Mouse (Mus musculus): ENCODE results near the gene Sec24c.

The Sec24c gene

GRCm38 (mm10) chr14:20733952-20734774 lies 60.1 kb downstream of the Sec24c start, which contains the start of gene Ndst2:
Ndst2 (minus strand) TSS chr14:20734562.
- DNase-seq (ENCODE audit: low spot score in 2 of 2) = peak; percentile 91

GRCm38 (mm10) chr14:20735052-20735451 lies 60.9 kb downstream of the Sec24c start:
- no peak for DNase-seq (ENCODE audit: low spot score in 2 of 2)

- no peak for DNase-seq (ENCODE audit: low spot score in 2 of 2)
Observed at GRCm38 (mm10) chr14:20735892-20736390, 61.8 kb downstream of the Sec24c start.

- DNase-seq (ENCODE audit: low spot score in 2 of 2) = peak; percentile 42 to 49
Observed at GRCm38 (mm10) chr14:20737306-20737705, 63.2 kb downstream of the Sec24c start.

- no peak for DNase-seq (ENCODE audit: low spot score in 2 of 2)
Observed at GRCm38 (mm10) chr14:20738511-20738910, 64.4 kb downstream of the Sec24c start.

- no peak for DNase-seq (ENCODE audit: low spot score in 2 of 2)
Observed at GRCm38 (mm10) chr14:20741301-20741700, 67.2 kb downstream of the Sec24c start.

- DNase-seq (ENCODE audit: low spot score in 2 of 2) = no peak
Observed at GRCm38 (mm10) chr14:20743614-20744013, 69.5 kb downstream of the Sec24c start.

All from spleen, postnatal 36 days (tissue).